Comparison of ENCODE assay signal across 8 mouse cellular contexts in the genomic region with DNA sequence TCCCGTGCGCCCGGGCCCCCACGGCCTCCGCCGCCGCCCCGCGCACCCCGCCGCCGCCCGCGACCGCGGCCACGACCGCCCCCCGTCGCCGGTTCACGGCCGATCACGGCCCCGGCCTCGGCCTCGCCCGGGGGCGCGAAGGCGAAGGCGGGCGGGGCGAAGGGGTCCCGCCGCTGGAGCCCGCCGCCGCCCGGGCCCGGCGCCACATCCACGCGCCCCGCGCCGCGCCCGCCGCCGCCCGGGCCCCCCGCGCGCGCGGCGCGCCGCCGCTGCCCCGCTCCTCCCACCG. TPM values are rescaled to one million over a fixed set of nuclear protein-coding genes. Genes with fewer than 3 reads are reported as not detected.
DNase-seq lines count a peak whose midpoint lies in the region; ATAC-seq and TF ChIP-seq lines count a peak whose summit lies in the region.

TSS of gene Ski (minus strand) at position 41 of the 289 bp plus-strand sequence.

- DNase-seq in kidney, postnatal 14 days, result no peak
- DNase-seq in adrenal gland, postnatal 36 days, result no peak
- DNase-seq in heart, adult 8-10 months (ENCODE audit: low spot score), result no peak
- no peak for DNase-seq in layer of hippocampus, postnatal 25 days (ENCODE audit: extremely low spot score in 1 of 2, low spot score in 1 of 2)
- no peak for DNase-seq in midbrain, postnatal 0 days (ENCODE audit: low spot score)
- DNase-seq in cerebellum, adult 9-11 months, result no peak
- DNase-seq in spleen, adult 12 weeks (ENCODE audit: low spot score), result no peak

- WGBS in kidney, embryonic 15.5 days, result 6% methylated on average over 9 of the region's 63 CpGs
- WGBS in midbrain, postnatal 0 days, result no CpG with 5 or more reads among the region's 63 CpGs

- peak within 1 kb of the TSS; percentile 83 for H3K4me3 ChIP-seq in kidney, embryonic 15.5 days (replicated peaks)
- peak within 1 kb of the TSS; percentile 80 for H3K4me3 ChIP-seq in midbrain, postnatal 0 days (ENCODE audit: low read depth, low read length)

- H3K9me3 ChIP-seq in kidney, embryonic 15.5 days (replicated peaks), result no peaks in the 10 kb centered on the region
- no peaks in the 10 kb centered on the region for H3K9me3 ChIP-seq in midbrain, postnatal 0 days (ENCODE audit: low read length)

- H3K36me3 ChIP-seq in kidney, embryonic 15.5 days, result no peaks in the 10 kb centered on the region
- H3K36me3 ChIP-seq in midbrain, postnatal 0 days (ENCODE audit: insufficient read depth, low read length), result no peaks in the 10 kb centered on the region

- no peak for ATAC-seq in kidney, embryonic 15.5 days (replicated peaks; ENCODE audit: low FRiP score)
- ATAC-seq in midbrain, postnatal 0 days (ENCODE audit: low FRiP score), result no peak

- no peak for TF ChIP-seq CTCF in midbrain, postnatal 0 days (IDR thresholded peaks at IDR 0.05)

- peaks cover 53% of the 10 kb centered on the region for H3K4me1 ChIP-seq in kidney, embryonic 15.5 days
- peaks cover 28% of the 10 kb centered on the region for H3K4me1 ChIP-seq in midbrain, postnatal 0 days (ENCODE audit: insufficient read depth, low read length)

- peak within 1 kb of the TSS; percentile 94 for H3K9ac ChIP-seq in kidney, embryonic 15.5 days
- peak within 1 kb of the TSS; percentile 95 for H3K9ac ChIP-seq in midbrain, postnatal 0 days (replicated peaks; ENCODE audit: low read length, poor library complexity, severe bottlenecking)

- H3K27me3 ChIP-seq in kidney, embryonic 15.5 days, result no peaks in the 10 kb centered on the region
- H3K27me3 ChIP-seq in midbrain, postnatal 0 days (ENCODE audit: insufficient read depth, low read length), result no peaks in the 10 kb centered on the region

- H3K4me2 ChIP-seq in kidney, embryonic 15.5 days, result peak within 1 kb of the TSS; percentile 94
- peak within 1 kb of the TSS; percentile 100 for H3K4me2 ChIP-seq in midbrain, postnatal 0 days (ENCODE audit: low read depth, low read length, poor library complexity, severe bottlenecking)

- peak within 1 kb of the TSS; percentile 98 for H3K27ac ChIP-seq in kidney, embryonic 15.5 days
- H3K27ac ChIP-seq in midbrain, postnatal 0 days (ENCODE audit: low read depth, low read length), result peak within 1 kb of the TSS; percentile 97

RNA-seq across cellular contexts. Expression of gene Ski, which starts in this region (rescaled TPM):
- polyA plus RNA-seq in kidney, embryonic 15.5 days (2015; fragmentation: Nextera tagmentation; extraction: Ambion mirVana), result 14.7 and 16.9 TPM in 2 replicates
- 10 to 100 TPM; 55.5 to 88.7 TPM for total RNA-seq in adrenal gland, postnatal 36 days (2021)
- 10 to 100 TPM; 44.5 to 53.3 (median 49.0) TPM for total RNA-seq in heart, adult 8-10 months (2022)
- 100 to 1,000 TPM; 119 to 129 TPM for total RNA-seq in layer of hippocampus, postnatal 25 days (2021)
- total RNA-seq in midbrain, postnatal 0 days (2014; rRNA removed), result 59.8 and 63.1 TPM in 2 replicates
- polyA plus RNA-seq in midbrain, postnatal 0 days (2015; fragmentation: Nextera tagmentation; extraction: Ambion mirVana), result 7.1 and 8.4 TPM in 2 replicates
